Mouse (Mus musculus): ENCODE data around the gene Slc11a2.

DNA sequence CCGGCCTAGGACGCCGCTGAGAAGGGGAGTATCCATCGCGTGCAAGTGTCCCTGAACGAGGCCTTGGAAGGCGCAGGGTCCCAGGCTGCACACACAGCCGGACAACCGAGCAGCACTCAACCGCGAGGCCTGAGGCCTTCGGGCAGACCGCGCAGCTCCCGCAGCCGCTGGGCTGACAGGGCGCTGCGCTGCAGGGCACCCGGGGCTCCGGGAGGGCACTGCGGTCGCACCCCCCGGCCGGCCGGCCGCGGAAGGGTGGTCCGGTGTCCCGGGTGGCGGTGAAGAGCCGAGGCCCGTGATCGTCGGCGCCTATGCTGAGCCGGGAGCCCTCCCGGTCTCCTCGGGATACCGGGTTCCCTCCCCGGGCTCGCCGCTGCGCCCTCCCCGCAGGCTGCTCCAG is 2.4 kb downstream of the Slc11a2 start:
- TF ChIP-seq POLR2A (IDR thresholded peaks at IDR 0.05; ENCODE audit: insufficient read depth, low read depth, low read length) = no peak
- TF ChIP-seq CTCF (IDR thresholded peaks at IDR 0.05; ENCODE audit: insufficient read depth, low read depth, low read length) = no peak

All from olfactory bulb, adult 2 months (tissue).